Mouse (Mus musculus): ENCODE data around the gene Gm15557. TPM values are rescaled to one million over a fixed set of nuclear protein-coding genes. Genes with fewer than 3 reads are reported as not detected.
"Not testable (repeated sequence)": the region's sequence is repeated elsewhere in the genome, so short reads cannot be mapped to it uniquely, and the experiment has no call there.

Gene Gm15557
- polyA plus RNA-seq (2014; fragmentation: Nextera tagmentation; extraction: Ambion mirVana) = not detected in 2 replicates

DNA sequence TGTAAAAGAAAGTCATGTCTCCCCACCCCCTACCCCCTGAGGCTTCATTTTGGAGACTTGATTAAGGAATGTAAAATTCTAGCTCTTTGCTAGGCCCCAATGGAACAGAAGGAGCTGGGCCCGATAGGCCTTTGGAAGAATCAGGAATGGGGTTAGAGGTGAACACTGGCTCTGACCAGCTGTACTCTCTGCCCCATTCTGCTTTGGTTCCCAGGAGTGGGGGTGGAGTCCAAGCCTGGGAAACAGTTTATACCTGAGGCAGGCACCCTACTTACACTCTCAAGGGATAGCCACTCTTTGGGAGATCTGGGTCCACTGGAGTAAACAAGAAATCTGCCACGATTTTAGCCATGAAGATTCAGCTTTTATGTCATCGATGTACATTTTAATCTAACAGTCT is at the start of gene Gm15557:
TSS of gene Gm15557 (plus strand) at position 48 of the 400 bp plus-strand sequence.
- DNase-seq (ENCODE audit: low spot score) (no peak), ATAC-seq (replicated peaks; ENCODE audit: insufficient number of reproducible peaks, low FRiP score, low TSS enrichment, low read depth) (no peak)
- Histone ChIP-seq H3K36me3 (replicated peaks; ENCODE audit: control insufficient read depth, insufficient read depth, low read depth, low read length) (no peaks in the 10 kb centered on the region), H3K4me1 (ENCODE audit: control insufficient read depth, insufficient read depth, low read length) (peaks cover 3% of the 10 kb centered on the region; the same call in 1 of the 2 replicates), H3K4me3 (ENCODE audit: low read depth, low read length) (no peak within 1 kb of the TSS), H3K27me3 (ENCODE audit: control insufficient read depth, insufficient read depth, low read length) (no peaks in the 10 kb centered on the region), H3K27ac (replicated peaks; ENCODE audit: low read depth, low read length) (no peak within 1 kb of the TSS), H3K9me3 (replicated peaks; ENCODE audit: control insufficient read depth, low read length) (no peaks in the 10 kb centered on the region), H3K9ac (replicated peaks; ENCODE audit: low read length) (no peak within 1 kb of the TSS), H3K4me2 (ENCODE audit: low read depth, low read length) (no peak within 1 kb of the TSS)
- WGBS = 82% methylated on average over 3 of the region's 3 CpGs

DNA sequence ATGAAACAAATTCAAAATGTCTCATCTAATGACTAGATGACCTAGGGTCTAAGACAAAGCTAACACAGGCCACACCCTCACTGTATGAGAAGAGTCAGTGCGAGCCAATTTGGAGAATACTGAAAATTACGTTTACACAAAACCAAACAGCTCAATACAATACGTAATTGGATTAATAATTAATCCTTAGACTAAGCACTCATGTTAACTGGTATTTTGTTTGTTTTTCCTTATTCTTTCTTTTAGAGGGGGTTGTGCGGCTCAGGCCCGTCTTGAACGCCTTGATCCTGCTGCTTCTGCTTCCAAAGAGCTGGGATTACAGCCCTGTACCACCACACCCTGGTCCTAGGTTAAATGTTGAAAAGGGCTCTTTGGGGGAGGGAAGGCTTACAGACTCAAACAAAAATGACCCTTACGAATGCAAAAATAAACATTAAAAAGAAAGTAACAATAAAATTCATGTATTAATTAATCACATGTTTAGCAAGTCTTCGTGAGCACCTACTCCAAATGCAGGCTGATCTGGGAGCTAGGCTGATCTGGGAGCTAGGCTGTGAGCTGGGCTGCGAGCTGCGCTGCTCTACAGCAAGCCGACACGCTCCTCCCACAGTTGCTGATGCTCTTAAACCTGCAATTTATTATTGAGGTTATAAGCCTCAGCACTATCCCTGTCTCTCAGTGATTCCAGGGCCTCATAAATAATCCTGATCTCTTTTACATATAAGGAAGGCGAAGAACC is 46.1 kb upstream of the Gm15557 start:
- no peaks in the 10 kb centered on the region for H3K9me3 ChIP-seq (replicated peaks; ENCODE audit: control insufficient read depth, low read length)
- no peak overlapping the region for H3K9ac ChIP-seq (replicated peaks; ENCODE audit: low read length)
- H3K4me3 ChIP-seq (ENCODE audit: low read depth, low read length) = no peak overlapping the region
- ATAC-seq (replicated peaks; ENCODE audit: insufficient number of reproducible peaks, low FRiP score, low TSS enrichment, low read depth) (no peak), DNase-seq (ENCODE audit: low spot score) (no peak)
- WGBS = 94% methylated on average over 13 of the region's 13 CpGs
- peaks cover 5% of the 10 kb centered on the region; the same call in 1 of the 2 replicates for H3K36me3 ChIP-seq (replicated peaks; ENCODE audit: control insufficient read depth, insufficient read depth, low read depth, low read length)
- no peak overlapping the region for H3K27ac ChIP-seq (replicated peaks; ENCODE audit: low read depth, low read length)
- no peaks in the 10 kb centered on the region for H3K27me3 ChIP-seq (ENCODE audit: control insufficient read depth, insufficient read depth, low read length)
- H3K4me1 ChIP-seq (ENCODE audit: control insufficient read depth, insufficient read depth, low read length) = no peaks in the 10 kb centered on the region
- no peak overlapping the region for H3K4me2 ChIP-seq (ENCODE audit: low read depth, low read length)

DNA sequence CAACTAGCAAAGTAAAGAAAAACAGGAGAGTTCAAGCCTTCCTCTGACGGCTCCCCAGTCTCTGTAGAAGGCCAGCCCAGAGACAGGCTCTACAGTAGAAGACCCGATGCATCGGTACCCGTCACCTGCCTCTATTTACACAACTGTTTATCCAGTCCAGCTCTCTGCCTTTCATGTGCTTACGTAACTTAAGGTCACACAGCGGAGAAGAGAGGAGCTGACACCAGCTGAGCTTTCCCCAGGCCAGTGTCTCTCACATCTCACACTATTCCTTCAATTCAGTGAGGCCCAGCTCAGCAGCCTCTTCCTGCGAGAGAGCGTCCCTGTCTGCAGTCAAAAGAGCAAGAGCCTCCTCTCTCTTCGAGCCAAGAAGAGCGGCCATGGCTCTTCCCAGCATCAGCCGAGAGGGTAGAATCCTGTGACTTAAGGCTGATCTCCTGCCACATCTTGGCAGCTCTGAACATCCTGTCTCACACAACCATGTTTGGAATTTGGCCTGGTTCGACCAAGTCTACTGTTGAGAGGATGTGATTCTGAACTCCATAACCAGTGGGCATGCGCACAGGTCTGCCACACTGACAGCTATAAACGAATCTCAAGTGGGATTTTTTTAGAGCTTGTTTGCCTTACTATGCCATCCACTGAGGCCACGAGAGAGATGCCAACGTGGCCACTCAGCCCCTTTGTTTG is 45.3 kb upstream of the Gm15557 start:
- no peak overlapping the region for H3K27ac ChIP-seq (replicated peaks; ENCODE audit: low read depth, low read length)
- ATAC-seq (replicated peaks; ENCODE audit: insufficient number of reproducible peaks, low FRiP score, low TSS enrichment, low read depth) (no peak), DNase-seq (ENCODE audit: low spot score) (no peak)
- H3K27me3 ChIP-seq (ENCODE audit: control insufficient read depth, insufficient read depth, low read length) = no peaks in the 10 kb centered on the region
- 87% methylated on average over 16 of the region's 16 CpGs for WGBS
- H3K9ac ChIP-seq (replicated peaks; ENCODE audit: low read length) = no peak overlapping the region
- peaks cover 5% of the 10 kb centered on the region; the same call in 1 of the 2 replicates for H3K36me3 ChIP-seq (replicated peaks; ENCODE audit: control insufficient read depth, insufficient read depth, low read depth, low read length)
- H3K4me2 ChIP-seq (ENCODE audit: low read depth, low read length) = no peak overlapping the region
- no peak overlapping the region for H3K4me3 ChIP-seq (ENCODE audit: low read depth, low read length)
- H3K9me3 ChIP-seq (replicated peaks; ENCODE audit: control insufficient read depth, low read length) = no peaks in the 10 kb centered on the region
- H3K4me1 ChIP-seq (ENCODE audit: control insufficient read depth, insufficient read depth, low read length) = no peaks in the 10 kb centered on the region

DNA sequence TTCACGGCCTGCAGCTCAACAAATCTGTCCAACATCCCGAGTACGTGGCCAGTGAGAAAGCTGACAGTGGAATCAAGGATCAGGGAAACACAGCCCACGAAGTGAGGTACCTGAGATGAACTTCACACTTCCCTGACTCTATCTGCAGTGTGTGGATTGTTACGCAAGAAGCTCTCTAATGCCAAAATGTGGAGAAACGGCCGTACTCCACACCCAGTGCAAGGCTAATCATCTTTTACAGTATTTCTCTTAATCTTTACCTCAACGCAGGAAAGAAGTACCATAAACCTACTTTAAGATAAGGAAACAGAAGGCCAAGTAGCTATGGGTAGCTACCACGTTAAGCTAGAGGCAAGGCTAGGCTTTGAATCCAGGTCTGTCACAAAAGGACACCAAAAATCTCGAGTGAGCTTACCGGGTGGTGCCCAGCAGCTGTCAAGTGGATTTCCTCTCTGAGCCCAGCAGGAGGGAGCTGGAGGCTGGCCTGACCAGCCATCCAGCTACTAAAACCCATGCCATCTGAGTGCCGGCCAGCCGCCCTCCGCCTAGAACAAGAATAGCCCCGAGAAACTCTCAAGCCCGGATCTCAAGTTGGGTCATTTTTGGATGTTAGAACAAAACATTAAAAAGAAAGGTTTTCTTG is 37.4 kb upstream of the Gm15557 start:
- DNase-seq (ENCODE audit: low spot score) = no peak
- Histone ChIP-seq H3K27me3 (ENCODE audit: control insufficient read depth, insufficient read depth, low read length) (no peaks in the 10 kb centered on the region), H3K4me2 (ENCODE audit: low read depth, low read length) (no peak overlapping the region), H3K27ac (replicated peaks; ENCODE audit: low read depth, low read length) (no peak overlapping the region), H3K36me3 (replicated peaks; ENCODE audit: control insufficient read depth, insufficient read depth, low read depth, low read length) (no peaks in the 10 kb centered on the region), H3K9ac (replicated peaks; ENCODE audit: low read length) (no peak overlapping the region), H3K4me3 (ENCODE audit: low read depth, low read length) (no peak overlapping the region), H3K4me1 (ENCODE audit: control insufficient read depth, insufficient read depth, low read length) (no peaks in the 10 kb centered on the region), H3K9me3 (replicated peaks; ENCODE audit: control insufficient read depth, low read length) (no peaks in the 10 kb centered on the region)
- 88% methylated on average over 16 of the region's 16 CpGs for WGBS
- no peak for ATAC-seq (replicated peaks; ENCODE audit: insufficient number of reproducible peaks, low FRiP score, low TSS enrichment, low read depth)

DNA sequence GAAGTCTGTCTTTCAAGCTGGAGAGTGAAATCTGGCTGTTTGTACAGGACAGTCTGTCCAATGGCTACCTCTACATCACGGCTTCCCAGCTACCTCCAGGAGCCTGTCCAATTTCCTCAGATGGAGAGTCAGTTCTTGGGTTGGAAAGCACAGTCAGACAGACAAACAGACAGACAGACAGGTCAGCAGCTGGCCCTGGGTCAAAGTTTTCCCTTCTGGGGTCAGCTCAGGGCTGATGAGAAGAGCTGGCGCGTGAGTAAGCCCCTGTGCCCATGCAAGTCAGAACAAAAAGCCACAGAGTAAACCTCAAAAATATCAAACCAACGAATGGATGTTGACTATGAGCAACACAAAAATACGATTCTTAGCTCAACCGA is 36.9 kb upstream of the Gm15557 start:
- H3K27me3 ChIP-seq (ENCODE audit: control insufficient read depth, insufficient read depth, low read length) = no peaks in the 10 kb centered on the region
- no peak for ATAC-seq (replicated peaks; ENCODE audit: insufficient number of reproducible peaks, low FRiP score, low TSS enrichment, low read depth)
- H3K4me2 ChIP-seq (ENCODE audit: low read depth, low read length) = no peak overlapping the region
- no peaks in the 10 kb centered on the region for H3K36me3 ChIP-seq (replicated peaks; ENCODE audit: control insufficient read depth, insufficient read depth, low read depth, low read length)
- no peak overlapping the region for H3K4me3 ChIP-seq (ENCODE audit: low read depth, low read length)
- no peak for DNase-seq (ENCODE audit: low spot score)
- 90% methylated on average over 6 of the region's 6 CpGs for WGBS
- no peaks in the 10 kb centered on the region for H3K9me3 ChIP-seq (replicated peaks; ENCODE audit: control insufficient read depth, low read length)
- no peak overlapping the region for H3K27ac ChIP-seq (replicated peaks; ENCODE audit: low read depth, low read length)
- H3K4me1 ChIP-seq (ENCODE audit: control insufficient read depth, insufficient read depth, low read length) = no peaks in the 10 kb centered on the region
- no peak overlapping the region for H3K9ac ChIP-seq (replicated peaks; ENCODE audit: low read length)

DNA sequence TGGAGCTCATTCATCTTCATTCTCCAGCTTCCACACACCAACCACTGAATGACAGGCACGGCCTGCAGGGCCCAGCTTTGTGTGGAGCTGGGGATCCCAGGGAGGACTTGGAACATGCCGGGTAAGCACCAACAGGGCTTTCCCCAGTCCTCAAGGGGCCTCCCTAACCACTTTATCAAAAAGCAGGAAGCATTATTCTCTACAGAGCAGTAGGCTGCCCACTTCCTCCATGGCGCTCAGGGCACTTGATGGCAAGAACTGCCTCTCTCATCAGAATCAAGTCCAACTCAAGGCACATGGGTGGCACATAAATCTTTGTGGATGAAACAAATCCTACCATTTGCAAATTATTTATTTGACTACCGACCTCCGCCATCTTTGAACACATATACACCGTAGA is 25.8 kb upstream of the Gm15557 start:
- Histone ChIP-seq H3K4me3 (ENCODE audit: low read depth, low read length) (no peak overlapping the region), H3K36me3 (replicated peaks; ENCODE audit: control insufficient read depth, insufficient read depth, low read depth, low read length) (peaks cover 4% of the 10 kb centered on the region; the same call in 1 of the 2 replicates), H3K27me3 (ENCODE audit: control insufficient read depth, insufficient read depth, low read length) (no peaks in the 10 kb centered on the region), H3K9ac (replicated peaks; ENCODE audit: low read length) (no peak overlapping the region), H3K27ac (replicated peaks; ENCODE audit: low read depth, low read length) (no peak overlapping the region), H3K4me2 (ENCODE audit: low read depth, low read length) (no peak overlapping the region), H3K9me3 (replicated peaks; ENCODE audit: control insufficient read depth, low read length) (no peaks in the 10 kb centered on the region), H3K4me1 (ENCODE audit: control insufficient read depth, insufficient read depth, low read length) (no peaks in the 10 kb centered on the region)
- WGBS = 91% methylated on average over 6 of the region's 6 CpGs
- DNase-seq (ENCODE audit: low spot score) (no peak), ATAC-seq (replicated peaks; ENCODE audit: insufficient number of reproducible peaks, low FRiP score, low TSS enrichment, low read depth) (no peak)

DNA sequence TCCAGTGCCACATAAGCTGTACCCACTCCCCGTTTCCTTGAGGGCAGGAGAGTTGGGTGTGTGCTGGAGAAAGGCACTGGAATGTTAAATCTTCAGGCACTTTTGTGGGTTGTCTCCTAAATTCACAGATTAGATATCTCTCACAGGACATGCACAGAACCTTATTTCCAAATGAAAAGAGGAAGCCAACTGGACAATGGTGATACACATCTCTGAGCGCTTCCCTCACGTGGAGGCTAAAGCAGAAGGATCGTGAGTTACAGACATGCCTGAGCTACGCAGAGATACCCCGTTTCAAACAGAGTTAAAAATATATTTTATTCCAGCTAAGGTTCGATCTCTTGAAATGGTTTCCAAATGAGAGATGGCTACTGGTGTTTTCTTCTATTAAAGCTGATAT is 17.4 kb upstream of the Gm15557 start:
- Histone ChIP-seq H3K4me3 (ENCODE audit: low read depth, low read length) (no peak overlapping the region), H3K27me3 (ENCODE audit: control insufficient read depth, insufficient read depth, low read length) (no peaks in the 10 kb centered on the region), H3K4me1 (ENCODE audit: control insufficient read depth, insufficient read depth, low read length) (no peaks in the 10 kb centered on the region), H3K36me3 (replicated peaks; ENCODE audit: control insufficient read depth, insufficient read depth, low read depth, low read length) (no peaks in the 10 kb centered on the region; the same call in 1 of the 2 replicates), H3K4me2 (ENCODE audit: low read depth, low read length) (no peak overlapping the region), H3K9me3 (replicated peaks; ENCODE audit: control insufficient read depth, low read length) (no peaks in the 10 kb centered on the region), H3K27ac (replicated peaks; ENCODE audit: low read depth, low read length) (no peak overlapping the region), H3K9ac (replicated peaks; ENCODE audit: low read length) (no peak overlapping the region)
- DNase-seq (ENCODE audit: low spot score) (no peak), ATAC-seq (replicated peaks; ENCODE audit: insufficient number of reproducible peaks, low FRiP score, low TSS enrichment, low read depth) (no peak)
- WGBS = 95% methylated on average over 7 of the region's 7 CpGs

DNA sequence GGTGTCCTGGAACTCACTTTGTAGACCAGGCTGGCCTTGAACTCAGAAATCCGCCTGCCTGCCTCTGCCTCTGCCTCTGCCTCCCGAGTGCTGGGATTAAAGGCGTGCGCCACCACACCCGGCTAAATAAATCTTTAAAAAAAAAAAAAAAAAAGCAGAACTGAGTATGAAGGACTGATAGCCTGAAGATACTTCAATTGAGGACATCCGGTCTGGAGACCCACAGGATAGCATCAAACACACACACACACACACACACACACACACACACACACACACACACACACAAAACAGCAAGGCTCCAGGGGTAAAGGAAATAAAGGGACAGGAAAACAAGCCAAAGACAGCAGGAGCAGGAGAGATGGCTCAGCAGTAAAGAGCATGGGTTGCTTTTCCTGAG is 15.3 kb upstream of the Gm15557 start:
- not testable (repeated sequence) for DNase-seq (ENCODE audit: low spot score); H3K4me3 ChIP-seq (ENCODE audit: low read depth, low read length); H3K9me3 ChIP-seq (replicated peaks; ENCODE audit: control insufficient read depth, low read length); H3K4me2 ChIP-seq (ENCODE audit: low read depth, low read length); ATAC-seq (replicated peaks; ENCODE audit: insufficient number of reproducible peaks, low FRiP score, low TSS enrichment, low read depth); H3K27ac ChIP-seq (replicated peaks; ENCODE audit: low read depth, low read length); H3K4me1 ChIP-seq (ENCODE audit: control insufficient read depth, insufficient read depth, low read length); H3K36me3 ChIP-seq (replicated peaks; ENCODE audit: control insufficient read depth, insufficient read depth, low read depth, low read length); H3K27me3 ChIP-seq (ENCODE audit: control insufficient read depth, insufficient read depth, low read length); H3K9ac ChIP-seq (replicated peaks; ENCODE audit: low read length)
- WGBS = 94% methylated on average over 6 of the region's 6 CpGs

All from embryonic facial prominence, embryonic 11.5 days (tissue).